Mouse (Mus musculus) cerebellum, adult 2 months (tissue): ENCODE measurements around the gene BC067074.

Source experiments
- CTCF ChIP-seq: fragments of 200-500 bp; IDR thresholded peaks from 2 replicates; pipeline ENCODE4 v1.5.1; 2011; ENCODE audit warnings: low read depth, mild to moderate bottlenecking, control low read depth, low read length, moderate library complexity, borderline replicate concordance; ENCODE audit not compliant: insufficient read depth
- POLR2A ChIP-seq: fragments of 200-500 bp; IDR thresholded peaks from 2 replicates; pipeline ENCODE4 v1.6.1; 2011; ENCODE audit warnings: low read length, control low read depth, borderline replicate concordance; ENCODE audit not compliant: insufficient read depth

DNA sequence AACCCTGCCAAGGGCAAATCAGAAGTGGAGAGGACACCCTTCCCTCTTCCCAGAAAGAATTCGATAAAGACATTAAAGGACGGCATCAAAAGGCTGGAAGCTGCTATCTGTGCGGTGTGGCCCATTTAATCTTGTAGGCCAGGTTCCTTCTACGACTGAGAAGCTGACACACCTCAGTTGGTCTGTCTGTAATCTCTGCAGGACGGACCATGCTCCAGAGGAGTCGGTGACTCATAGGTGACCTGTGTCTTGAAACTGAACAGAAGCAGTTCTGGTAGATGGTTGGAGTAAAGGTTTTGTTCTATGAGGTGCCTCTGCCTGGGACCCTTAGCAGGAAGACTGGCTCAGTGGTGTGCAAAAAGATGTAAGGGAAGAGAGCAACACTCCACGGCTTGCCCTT is 122.6 kb downstream of the BC067074 start:
- TF ChIP-seq CTCF (no peak), POLR2A (no peak)
